Mouse (Mus musculus): ENCODE measurements around the gene Kcnab2.

The Kcnab2 gene

DNA sequence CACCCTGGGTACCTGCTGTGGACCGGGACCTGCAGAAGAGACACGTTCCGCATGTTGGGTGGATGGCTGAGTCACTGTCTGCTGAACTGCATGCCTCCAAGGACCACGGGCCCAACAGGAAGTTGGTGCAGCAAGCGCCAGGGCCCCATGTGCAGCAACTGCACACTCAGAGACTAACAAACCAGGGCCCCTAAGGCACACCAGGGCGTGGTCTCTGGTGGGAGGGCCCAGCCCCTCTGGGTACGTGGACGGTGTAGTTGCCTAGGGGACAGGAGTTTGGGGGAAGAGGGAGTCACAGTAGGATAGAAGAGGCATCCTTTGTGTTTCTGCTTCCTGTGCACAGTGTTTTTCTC, 29.0 kb downstream of the Kcnab2 start:
- no peak for DNase-seq

DNA sequence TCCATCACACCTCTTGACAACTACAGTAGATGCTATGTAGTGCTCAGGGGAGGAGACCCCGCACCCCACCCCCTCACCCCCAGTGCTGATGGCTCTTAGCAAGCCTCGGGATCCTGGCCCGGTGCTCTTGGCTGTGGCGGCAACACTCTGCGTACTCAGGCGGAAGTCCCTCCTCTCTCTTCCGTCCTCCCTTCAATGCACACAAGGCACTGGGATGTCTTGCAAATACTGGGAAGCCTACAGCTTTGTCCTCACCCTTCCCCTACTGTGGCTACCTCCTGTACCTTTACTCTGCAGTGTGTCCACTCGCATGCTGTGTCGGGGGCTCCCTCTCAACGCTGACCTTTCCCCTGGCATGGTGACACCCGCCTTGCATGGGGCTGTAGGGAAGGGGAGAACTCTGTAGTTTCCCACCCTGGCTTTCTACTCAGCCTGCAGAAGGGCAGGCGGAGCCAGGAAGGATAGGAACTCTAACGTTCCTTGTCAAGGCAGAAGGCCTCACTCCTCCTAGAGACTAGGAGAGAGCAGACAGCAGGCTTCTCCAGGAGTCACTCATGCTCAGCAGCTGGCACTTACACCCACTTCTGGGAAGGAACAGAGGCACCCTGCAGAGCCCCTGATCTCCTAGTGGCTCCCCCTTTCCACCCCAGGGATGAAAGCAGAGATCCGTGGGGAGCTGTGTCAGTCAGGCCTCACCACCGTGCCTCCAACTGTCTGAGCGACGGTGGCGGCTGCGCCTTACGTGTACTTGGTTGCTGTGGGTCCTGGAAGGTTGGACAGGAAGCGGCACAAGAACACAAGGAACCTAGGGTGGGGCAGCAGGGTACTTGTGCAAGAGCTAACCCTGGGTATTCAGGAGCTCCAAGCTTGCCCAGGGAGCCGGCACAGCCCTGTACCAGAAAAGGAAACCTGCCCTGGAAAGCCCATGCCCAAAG, 29.7 kb downstream of the Kcnab2 start:
- no peak for DNase-seq

DNA sequence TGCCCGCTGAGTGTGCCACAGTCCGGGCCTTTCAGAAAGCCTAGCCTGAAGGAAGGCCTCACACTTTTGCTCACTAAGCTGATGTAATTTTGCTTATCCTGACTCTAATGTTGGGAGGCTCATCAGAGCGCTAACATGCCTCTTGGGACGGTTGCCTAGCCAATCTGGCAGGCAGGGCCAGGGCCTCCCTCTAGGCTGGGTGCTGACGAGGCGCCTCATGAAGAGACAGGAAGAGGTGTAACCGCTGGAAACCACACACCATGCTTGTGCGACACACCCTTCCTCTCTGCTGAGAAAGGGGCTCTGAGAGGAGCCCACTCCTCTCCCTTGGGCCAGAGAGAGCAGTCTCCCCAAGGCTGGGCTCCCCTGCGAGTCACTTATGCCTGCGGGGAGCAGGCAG, 31.5 kb downstream of the Kcnab2 start:
- no peak for DNase-seq

DNA sequence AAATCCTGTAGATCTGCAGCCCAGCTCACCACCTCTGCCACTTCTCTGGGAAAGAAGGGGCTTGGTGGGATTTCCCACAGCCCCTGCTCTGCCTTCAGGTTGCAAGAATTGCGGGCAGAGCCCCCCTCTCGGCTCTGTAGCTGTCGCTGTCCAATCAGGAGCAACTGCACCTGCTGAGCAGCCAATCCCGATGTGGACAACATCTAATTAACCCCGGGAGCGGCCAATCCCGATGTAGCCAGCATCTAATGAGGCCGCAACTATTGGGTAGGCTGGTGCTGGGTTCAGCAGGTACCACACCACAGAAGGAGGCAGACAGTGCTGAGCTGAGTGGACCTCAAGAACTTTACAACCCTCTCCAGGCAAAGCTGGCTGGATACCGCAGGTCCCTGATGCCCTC, 36.1 kb downstream of the Kcnab2 start:
- no peak for DNase-seq

DNA sequence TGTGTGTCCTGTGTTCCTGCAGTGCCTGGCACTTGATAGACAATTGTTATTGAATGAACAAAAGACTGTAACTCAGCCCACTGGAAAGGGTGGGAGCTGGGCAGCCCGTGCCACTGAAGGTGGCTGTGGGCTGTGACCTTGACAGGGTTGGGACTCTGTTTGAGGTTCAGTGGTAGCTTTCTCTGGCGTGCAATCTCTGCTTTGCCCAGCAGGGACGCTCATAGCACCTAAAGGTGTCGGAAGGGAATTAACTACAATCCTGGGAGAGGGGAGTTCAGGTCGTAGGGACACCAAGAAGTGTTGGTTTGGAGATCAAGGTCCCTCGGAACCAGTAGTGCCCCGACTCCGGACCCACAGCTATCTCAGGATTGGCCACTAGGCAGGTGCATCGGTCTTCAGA, 36.8 kb downstream of the Kcnab2 start:
- DNase-seq = peak; percentile 16

DNA sequence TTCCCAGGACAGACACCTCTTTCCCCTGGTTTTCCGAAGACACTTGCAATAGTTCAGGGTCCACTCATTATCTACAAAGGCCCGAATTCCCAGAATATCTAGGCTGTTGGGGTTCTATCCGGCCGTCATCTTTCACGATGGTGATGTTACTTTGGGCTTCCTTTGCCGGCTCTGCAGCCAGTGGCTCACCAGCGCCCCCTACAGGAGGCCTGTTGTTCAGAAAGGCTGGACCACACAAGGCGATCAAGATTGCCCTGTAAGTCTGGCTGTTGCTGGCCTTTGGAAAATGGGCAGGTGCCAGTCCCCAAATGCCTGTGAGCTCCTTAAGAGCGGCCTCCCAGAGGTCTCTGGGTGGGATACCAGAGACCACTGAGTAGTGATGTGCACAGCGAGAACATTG, 42.4 kb downstream of the Kcnab2 start:
- peak; percentile 65 for DNase-seq

DNA sequence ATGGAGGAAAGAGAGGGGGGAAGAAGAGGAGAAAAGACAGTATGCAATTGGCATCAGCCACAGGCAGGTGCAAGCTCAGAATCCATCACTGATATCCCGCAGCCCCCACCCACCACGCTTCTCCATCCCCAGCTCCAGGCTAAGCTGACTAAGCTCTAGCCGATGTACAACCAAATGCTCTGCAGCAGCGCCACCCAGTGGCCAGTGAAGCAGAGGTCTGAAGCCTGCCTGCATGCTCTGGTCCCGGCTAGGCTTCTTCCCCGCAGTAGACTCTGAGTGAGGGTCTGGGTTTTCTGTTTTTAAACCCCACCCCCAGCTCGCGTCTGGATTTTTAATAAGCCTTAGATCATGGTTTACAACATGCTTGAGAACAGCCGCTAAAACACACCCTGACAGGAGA, 42.8 kb downstream of the Kcnab2 start:
- DNase-seq = peak; percentile 87

DNA sequence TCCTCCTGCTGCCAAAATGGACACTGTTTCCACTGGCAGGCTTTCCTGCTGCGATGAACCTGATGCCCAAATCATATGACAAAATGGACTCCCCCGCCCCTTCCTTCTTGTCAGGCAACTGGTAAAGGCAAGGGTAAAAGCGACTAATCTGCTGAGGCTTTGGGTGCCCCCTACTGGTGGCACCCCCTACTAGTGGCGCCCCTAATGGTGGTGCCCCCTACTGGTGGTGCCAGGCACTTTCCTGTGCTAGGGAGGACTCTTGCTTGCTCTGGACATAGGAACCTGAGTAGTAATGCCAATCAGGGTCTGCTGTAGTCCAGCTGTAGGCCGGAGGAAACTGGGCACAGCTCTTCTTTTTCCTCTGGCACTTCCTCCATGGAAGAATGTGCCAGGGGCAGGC, 45.4 kb downstream of the Kcnab2 start:
- peak; percentile 18 for DNase-seq

DNA sequence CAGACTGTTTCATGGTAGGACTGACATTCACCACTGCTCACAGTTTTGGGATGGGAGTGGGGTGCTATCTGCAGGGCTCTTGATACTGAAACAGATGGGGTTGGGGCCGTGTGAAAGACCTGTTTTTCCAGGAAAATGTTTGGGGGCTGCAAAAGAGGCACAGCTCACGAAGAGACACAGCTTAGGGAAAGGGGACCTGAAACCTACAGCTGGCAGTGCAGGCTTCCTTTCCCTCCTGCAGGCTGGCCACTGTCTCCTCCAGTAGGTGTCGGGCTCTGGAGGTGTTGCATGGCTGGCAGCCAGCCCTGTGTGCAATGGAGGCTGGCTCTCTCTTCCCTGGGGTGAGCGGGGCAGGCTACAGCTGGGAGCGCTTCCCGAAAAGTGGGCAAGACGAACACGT, 49.4 kb downstream of the Kcnab2 start:
- DNase-seq = no peak

DNA sequence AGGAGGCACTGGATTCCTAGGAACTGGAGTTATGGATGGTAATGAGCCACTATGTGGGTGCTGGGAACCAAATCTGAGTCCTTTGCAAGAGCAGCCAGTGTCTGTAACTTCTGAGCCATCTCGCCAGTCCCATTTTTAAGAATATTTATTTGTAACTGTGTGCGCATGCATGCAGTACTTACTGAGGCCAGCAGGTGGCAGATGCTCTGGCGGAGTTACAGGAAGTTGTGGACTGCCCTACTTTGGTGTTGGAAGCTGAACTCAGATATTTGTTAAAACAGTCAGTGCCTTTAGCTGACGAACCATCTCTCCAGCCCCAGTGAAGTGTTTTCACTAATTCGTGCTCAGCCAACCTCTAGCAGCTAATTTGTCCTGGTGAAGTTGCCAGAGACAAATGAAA, 52.7 kb downstream of the Kcnab2 start:
- DNase-seq = no peak

DNA sequence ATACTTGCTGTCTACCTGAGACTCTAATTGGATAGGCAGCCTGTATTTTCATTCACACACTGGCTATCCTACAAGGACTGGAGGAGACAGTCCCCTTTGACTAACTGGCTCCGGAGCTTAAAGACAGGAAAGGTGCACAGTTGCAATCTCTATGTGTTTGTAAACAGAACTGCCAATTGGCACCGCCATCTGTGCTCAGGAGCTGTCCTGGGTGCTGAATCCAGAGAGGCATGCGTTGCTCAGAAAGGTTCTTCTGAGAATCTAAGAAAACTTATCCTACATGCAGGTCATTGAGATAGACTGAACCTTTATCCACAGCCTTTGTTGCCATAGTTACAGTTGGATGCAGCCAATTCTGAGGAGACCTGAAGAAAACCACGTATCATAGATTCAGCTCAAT, 53.3 kb downstream of the Kcnab2 start:
- peak; percentile 33 for DNase-seq

DNA sequence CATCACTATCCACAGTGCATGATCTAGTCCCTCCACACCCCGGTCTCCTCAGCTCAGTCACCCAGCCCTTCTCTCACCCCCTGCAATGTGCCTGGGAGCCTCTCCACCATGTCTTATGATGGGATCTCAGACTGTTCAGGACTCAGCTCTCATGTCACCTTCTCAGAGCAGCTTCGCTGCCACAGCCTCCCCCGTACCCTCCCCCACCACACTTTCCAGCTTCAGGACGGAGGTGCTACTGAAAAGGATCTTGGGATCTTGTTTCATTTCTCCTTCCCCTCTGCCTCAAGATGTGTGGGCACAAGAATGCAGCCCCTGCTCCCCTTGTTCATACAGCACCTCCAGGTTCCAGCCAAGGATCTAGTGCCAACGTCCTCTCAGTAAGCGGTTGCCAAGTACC, 54.1 kb downstream of the Kcnab2 start:
- DNase-seq = no peak

DNA sequence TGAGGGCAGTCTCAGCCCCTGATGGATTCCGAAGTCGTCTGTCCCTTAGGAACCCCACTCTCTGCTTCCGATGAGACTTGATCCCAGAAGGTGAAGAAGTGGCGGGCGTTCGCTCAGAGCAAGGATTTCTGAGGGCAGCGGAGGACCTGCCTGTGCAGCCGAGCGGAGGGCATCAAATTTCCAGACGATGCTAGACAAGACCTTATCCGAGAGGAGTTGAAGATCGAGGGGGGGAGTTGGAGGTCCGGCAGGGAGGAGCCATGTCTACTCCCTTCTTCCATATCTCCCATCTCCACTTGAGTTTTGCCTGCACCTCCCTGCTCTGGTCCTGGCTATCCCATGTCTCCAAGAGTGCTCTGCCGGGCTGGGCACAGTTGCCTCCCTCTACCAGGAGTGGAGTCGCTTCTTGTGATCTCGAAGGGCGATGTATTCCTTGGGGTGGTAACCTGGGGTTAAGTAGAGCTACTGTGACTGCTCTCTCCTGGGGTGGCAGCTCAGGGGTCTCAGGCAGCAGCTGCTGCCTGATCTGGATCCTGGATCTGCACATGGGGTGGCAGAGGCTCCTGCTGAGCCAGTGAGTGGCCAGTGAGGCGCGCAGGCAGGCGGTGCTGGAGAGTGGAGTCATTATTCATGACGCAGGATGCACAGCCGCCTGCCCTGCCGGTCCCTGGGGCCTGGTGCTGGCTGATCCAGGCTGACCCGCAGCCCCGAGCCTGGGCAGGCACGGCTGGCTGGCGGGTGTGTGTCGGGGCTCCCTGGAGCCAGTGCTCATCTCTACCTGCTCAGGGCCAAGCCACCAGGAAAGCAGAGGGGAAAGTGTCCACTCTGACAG, 59.2 kb downstream of the Kcnab2 start:
- no peak for DNase-seq

DNA sequence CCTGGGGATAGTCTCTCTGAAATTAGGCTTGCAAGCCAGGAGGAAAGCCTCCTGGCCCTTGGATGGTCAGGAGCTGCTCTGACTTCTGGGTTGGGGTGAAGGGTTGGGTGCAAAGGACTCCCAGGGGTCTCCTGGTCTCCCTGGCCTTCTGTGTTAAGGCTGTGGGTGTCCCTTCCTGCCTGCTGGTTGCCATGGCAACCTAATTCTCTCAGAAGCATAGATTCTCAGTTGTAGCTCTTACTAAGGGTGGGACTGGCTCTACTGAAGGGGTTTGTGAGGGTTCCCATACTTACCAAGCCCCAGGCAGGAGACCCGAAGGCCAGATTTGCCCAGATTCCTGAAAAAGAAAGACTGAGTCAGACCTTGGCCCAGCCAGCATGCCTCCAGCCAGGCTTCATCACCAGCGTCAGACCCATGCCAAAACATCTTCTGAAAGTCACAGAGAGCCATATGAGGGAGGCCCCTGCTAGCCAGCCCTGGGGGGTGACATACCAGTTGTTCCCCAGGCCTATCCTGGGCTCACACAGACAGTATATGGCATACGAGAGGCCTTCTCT, 65.1 kb downstream of the Kcnab2 start:
- DNase-seq = no peak

DNA sequence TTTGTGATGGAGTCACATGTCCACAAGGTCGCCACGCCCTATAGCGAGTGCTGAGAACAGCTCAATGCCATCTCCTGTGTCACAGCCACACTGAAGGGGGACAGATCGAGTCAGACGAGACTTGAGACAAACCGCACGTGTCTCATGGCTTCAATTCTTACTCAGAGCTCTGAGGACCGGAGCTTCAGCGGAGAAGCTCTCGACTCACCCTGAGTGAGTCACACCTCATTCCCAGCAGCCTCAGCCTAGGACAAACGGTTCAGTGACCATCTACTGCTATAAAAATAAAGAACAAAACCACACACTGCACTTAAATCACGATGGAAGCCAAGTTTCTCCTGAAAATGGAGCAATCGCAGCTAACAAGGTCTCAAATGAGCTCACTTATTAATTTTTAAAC, 66.7 kb downstream of the Kcnab2 start:
- no peak for DNase-seq

DNA sequence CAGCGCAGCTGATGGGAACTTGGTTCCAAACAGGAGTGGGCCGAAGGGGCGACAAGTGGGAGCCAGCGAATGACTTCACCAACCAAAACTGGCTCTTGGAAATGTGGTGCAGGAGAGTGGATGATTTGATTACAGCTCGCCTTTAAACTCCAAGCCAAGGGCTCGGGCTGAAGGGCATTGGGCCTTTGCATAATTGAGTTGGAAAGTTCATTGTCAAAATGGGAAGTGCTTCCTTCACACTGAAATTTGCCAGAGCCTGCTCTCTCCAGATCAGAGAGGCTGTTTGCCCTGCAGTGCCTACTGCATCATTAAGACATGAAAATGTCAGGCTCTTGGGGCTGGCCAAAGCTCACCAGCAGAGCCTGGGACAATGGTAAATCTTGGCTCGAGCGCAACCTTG, 71.1 kb downstream of the Kcnab2 start:
- no peak for DNase-seq

DNA sequence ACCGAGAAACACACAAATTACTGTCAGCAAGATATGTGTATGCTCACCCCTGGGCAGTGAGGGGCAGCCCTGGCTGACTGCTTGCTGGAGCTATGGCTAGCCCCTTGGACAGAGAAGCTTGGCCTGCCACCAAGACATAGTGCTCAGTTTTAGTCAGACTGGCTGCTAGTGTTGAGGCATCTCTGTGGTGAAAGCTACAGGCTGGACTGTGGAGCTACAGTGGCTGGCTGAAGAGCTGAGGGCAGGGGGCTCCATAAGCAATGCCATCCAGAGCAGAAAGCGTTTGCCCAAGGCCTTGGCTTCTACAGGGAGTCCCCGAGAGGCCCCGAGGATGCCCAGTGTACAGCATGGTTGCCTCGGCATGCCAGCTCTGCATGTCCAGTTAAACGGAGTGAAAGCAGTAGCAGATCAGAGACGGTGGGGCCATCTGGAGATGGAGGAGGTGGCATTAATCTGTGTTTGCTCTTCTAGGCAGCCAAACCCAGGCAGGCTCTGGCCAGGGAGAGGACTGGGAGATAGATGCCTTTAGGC, 71.9 kb downstream of the Kcnab2 start:
- DNase-seq = no peak

DNA sequence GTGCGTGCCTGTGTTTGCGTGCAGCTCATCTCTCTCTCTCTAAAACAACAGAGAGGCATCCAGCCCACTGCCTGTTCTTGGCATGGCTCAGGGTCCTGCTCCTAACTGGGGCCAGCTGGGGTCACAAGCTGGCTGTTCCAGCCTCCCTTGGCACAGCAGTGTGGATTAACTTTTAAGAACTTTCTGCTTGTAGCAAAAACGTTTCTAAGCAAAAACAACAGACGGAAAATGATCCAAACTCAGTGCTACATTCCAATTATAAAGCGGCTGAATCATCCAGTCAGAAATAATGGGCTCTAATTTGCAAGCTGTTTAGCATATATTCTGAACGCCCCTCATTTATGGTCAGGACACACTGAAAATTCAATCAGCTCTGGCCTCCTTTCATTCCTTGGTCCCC, 72.5 kb downstream of the Kcnab2 start:
- DNase-seq = no peak

DNA sequence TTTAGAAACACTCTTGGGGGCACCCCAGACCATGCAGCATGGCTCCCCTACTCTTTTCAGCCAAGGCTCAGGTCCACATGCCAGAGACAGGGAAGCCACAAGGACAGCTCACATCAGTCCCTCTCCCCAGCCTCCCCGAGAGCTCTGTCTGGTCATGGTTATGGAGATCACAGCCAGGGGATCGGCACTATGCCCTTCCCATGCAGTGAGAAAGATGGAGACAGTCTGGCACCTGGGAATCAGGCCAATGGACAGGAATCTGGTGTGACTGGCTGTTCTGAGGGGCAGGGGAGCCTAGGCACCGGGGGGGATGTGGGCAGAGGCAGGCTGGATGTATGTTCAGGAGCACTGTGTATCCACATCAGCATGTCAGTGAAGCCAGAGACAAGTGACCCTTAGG, 78.7 kb downstream of the Kcnab2 start:
- no peak for DNase-seq

DNA sequence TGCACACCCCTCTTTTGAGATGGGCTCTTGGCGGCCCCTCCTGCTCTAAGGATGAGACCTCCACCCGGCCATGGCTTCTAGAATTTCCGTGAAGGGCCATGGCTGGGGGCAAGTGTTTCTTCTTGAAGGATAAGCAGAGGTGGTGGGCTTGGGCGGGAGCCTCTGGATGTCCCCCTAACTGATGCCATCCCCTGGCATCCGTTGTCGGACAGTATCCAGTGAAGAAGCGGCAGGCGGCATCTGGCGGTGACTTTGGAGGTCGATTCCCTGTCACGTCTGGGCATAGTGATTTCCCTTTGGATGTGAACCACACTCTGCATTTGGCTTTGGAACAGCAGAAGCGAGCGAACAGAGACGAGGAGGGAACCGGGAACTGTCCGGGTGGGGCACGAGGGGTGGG, 85.0 kb downstream of the Kcnab2 start:
- DNase-seq = no peak

DNA sequence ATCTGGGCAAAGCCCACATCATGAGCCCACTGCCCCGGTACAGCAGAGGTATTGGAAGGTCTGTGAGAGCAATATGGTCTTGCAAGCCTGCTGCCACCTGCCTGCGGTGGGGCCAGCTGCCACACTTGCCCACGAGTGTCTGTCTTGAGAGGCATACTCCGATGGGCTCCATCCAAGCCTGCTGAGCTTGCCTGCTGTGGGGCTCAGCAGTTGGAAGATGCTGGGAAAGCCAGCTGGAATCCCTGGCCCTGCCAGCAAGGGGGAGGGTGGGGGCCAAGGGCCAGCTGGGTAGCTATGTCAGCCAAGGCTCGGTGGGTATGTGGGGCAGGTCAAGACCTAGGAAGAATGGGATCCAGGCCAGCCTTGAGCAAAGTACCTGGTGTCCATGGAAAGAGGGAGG, 85.5 kb downstream of the Kcnab2 start:
- DNase-seq = no peak

DNA sequence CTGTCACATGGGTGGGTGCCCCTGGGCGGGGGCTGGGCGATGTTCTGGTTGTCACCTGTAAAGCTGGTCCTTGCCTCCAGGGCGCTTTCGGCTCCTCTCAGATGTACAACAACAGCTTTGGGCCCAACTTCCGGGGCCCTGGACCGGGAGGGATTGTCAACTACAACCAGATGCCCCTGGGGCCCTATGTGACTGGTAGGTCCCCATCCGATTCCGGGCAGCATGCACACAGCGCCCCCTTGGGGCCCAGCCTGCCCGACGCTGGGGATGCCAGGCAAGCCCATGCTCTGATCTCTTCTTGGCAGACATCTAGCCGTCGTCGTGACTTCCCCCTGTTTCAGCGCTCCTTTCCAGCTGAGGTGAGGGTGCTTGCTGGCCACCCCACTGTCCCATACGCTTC, 92.0 kb downstream of the Kcnab2 start:
- DNase-seq = no peak

DNA sequence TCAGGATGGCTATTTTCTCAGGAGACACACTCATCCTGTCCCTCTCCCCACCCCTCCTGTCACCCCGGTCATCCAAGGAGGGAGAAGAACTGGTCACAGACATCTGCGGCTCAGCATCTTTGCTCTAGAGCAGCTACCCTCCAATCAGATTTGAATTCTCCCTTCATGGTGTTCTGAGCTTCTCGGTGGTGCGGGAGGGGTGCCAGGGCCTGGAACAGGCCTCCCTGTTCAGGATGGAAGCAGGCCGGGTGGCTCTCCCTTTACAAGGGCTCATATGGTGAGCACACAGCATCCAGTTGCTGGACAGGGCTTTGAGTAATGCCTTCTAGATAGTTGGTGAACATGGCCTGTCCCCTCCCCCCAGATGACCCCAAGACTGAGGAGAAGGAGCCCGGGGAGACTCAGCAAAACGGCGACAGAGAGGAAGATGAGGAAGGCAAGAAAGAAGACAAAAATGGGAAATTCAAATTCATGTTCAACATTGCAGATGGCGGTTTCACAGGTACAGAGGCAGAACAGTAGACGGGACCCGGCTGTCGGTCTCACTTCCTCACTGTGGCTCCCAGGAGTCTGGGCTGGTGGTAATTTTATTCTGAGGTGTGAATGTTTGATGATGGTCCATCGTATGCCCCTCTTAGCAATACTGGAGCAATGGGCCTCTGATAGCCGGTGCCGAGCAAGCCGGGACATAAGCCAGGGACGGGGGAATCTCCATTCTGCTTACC, 95.0 kb downstream of the Kcnab2 start:
- no peak for DNase-seq

Data from kidney, postnatal 14 days (tissue).